Mouse (Mus musculus) erythroblast, adult 5-6 weeks (primary cell): ENCODE measurements around the gene Krtcap2. TPM values are rescaled to one million over a fixed set of nuclear protein-coding genes. Genes with fewer than 3 reads are reported as not detected.

ENCODE experiments used
- ATAC-seq: replicated peaks from 2 replicates; pipeline ENCODE4 v1.8.0; 2016; ENCODE audit warnings: moderate number of reproducible peaks, mild to moderate bottlenecking, moderate TSS enrichment, inconsistent platforms; ENCODE audit not compliant: poor library complexity, low FRiP score, severe bottlenecking
- total RNA-seq, 2 experiments: library from RNA; stranded (forward) in 1 of 2; stranded (reverse) in 1 of 2; fragments of 150-400 nt in 1 of 2; fragments of 200-764, 138-1000 nt in 1 of 2; gene quantifications; 2 replicates each; pipeline versions ENCODE4 v1.2.3 to v1.2.4; 2015 to 2017; ENCODE audit warnings: low replicate concordance in 2 of 2

Gene Krtcap2
- total RNA-seq, 2 experiments from 2014 or later: 31.8 to 49.8 TPM

DNA sequence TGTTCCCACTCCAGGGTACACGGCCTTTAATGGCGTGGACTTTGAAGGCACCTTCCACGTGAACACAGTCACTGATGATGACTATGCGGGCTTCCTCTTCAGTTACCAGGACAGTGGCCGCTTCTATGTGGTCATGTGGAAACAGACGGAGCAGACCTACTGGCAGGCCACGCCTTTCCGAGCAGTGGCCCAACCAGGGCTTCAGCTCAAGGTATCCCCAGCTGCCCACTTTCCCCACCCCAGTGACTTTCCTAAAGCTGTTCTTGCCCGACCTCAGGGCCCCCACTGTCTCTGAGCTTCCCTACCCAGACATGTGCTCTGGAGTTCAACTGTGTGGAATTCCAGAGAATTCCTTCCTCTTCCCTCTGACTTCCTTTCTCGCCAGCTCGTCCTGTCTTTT, 21.0 kb upstream of the Krtcap2 start:
- no peak for ATAC-seq

DNA sequence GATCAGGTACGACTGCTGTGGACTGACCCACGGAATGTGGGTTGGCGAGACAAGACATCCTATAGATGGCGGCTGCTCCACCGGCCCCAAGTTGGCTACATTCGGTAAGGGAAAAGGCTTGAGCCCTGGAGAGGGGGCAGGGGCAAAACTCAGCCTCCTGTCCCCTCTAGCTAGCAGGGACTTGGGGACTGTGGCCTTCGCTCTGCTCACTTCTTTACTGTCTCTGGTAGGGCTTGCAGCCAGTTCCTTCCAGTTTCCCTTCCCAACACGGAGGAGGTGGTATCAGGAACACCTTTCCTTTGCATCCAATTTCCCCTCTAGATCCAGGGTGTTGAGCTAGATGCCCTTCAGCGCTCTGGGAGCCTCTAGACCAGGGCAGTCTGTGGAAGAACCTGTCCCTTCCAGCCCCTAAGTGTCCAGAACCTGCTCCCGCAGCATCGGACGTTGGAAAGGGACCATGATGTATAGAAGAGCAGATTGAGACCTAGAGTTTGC, 20.4 kb upstream of the Krtcap2 start:
- ATAC-seq: no peak

DNA sequence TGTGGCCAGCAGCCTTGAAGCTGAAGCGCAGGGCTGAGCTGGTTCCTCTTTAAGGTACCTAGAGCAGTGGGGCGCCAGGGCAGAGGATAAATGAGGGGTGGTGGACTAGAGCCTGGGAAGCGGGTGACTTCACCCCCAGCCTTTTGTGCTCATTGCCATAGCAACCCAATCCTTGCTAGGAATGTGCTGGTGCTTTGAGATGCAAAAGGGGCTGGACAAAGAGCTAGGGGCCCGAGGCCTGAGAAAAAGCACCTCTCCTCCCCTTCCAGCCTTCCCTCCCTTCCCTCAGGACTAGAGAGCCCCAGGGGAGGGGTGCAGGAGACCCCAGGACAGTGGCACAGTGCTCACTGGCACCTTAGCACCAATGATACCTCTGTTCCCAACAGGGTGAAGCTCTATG, 19.8 kb upstream of the Krtcap2 start:
- no peak for ATAC-seq

DNA sequence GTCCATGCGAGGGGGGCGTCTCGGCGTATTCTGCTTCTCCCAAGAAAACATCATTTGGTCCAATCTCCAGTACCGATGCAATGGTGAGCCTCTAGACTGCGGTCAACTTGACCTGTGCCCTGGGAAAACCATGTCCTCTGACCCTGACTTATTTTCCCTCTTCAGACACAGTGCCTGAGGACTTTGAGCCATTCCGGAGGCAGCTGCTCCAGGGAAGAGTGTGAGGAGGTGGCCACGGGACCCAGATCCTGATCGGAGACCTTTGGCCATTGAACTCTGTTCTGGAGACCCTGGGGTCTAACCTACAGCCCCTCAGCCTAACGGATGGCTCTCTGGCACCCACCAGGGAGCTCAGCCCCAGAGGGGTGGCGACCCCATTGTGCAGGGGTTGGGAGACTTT, 19.4 kb upstream of the Krtcap2 start:
- no peak for ATAC-seq

DNA sequence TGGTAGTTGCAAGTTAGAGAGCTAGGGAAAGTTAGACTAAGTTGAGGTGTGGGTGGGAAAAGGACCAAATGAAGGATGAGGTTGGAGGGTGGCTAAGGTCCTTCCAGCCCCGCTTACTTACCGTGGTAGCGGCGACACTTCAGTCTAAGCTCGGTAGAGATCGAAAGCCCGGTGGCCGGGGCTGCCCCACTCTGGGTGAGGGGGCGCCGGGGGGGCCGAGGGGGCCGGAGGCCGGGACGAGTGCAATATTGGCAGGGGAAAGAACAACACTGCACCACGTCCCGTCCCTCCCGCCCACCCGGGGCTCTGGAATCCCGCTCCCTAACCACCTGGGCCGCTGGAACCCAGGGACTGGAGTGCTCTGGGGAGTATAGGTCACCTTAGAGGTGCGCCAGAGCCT, 18.9 kb upstream of the Krtcap2 start, which contains the start of gene Mtx1:
Gene Mtx1, minus strand, starts transcription at position 189 of the 400 bp plus-strand sequence.
- ATAC-seq: no peak

DNA sequence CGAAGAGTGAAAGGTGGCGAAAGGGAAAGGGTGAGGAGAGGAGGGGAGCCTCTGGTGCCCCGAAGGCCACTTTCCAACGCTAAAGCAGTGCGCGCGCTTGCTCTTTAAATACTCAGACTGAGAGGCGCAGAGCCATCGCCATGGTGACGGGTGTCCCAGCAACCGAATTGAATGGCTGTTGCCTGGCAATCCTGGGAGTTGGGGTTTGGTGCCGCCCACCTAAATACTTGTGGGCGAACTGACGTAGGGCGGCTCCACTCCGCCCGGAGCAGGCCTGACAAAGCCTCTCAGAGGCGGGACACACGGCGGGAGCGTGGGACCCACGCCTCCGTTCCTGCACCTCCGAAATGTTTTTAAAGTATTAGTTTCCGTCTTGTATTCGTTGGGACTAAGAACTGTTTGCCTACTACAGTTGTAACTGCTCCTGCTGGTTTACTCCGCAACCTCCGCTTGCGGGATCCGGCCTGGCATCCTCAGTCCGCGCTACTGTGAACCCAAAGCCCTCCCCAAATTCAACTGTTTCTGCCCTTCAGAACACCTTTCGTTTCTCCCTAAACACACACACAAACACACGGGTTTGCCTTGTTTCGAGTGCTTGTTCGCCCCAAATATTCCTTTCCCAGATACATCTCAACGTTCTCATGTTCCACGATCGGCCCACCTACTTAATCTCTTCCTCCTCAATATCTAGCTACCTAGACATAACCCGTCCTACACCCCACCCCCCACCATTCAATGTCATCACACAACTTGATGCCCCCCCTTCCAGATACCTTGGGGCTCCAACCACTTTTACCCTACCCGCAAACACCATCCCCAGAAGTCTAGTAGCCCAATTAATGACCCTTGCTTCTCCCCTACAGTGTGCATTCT, 18.2 kb upstream of the Krtcap2 start:
- ATAC-seq: 0 out of 2 replicates have a peak, but pooled peaks have one; percentile 8

DNA sequence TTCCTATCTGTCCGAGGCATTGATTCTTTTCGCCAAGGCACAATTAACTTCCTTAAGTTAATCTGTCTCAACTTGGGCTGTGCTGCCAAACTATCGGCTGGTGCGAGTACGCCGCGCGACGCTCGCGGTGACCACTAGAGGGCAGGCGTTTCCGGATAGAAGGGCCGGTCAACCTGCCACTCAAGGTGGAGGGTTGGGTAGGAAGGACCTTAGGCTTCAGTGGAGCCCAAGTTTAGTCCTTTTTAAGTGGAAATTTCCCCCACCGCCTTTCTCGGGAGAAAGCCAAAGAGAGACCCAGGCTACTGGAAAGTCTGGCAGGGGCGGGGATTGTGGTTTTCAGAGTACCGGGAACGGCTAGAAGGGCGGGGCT, 17.6 kb upstream of the Krtcap2 start:
- peak; percentile 86 for ATAC-seq

DNA sequence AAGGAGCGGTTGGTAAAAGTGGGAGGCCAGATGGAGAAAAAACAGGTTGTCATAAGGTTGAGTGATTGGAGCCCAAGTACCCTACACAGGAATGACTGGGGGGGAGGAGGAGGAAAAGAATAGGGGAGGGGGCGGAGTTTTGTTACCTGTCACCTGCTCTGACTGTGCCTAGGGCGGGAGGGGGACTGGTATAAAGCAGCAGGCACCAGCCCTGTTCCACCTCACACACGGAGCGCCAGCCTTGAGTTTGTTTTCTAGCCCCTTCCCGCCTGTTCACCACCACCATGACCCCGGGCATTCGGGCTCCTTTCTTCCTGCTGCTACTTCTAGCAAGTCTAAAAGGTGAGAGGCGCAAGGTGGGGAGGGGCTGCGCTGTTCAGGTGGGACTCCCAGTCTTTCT, 16.9 kb upstream of the Krtcap2 start, which contains the start of gene Muc1:
Gene Muc1, plus strand, starts transcription at position 222 of the 400 bp plus-strand sequence.
- ATAC-seq: no peak

DNA sequence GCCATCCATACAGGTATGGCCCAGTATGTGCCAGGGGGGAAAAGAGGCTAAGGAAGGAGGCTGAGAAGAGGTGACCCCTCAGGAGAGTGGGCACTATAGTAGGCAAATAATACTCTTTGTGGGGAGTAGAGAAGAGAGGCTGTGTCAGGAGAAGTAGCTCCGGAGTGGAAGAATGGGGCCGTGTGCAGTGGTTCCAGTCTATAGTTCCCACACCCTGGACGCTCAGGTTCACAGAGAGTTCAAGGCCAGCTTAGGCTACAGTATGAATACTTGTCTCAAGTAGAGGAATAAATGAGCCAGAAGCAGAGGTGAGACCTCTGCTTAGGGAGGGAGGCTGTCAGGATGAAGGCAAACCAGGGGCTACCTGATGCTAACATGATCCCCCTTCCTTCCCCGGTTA, 16.5 kb upstream of the Krtcap2 start:
- no peak for ATAC-seq

DNA sequence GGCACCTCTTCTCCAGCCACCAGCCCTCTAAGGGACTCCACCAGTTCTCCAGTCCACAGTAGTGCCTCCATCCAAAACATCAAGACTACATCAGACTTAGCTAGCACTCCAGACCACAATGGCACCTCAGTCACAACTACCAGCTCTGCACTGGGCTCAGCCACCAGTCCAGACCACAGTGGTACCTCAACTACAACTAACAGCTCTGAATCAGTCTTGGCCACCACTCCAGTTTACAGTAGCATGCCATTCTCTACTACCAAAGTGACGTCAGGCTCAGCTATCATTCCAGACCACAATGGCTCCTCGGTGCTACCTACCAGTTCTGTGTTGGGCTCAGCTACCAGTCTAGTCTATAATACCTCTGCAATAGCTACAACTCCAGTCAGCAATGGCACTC, 15.2 kb upstream of the Krtcap2 start:
- no peak for ATAC-seq

DNA sequence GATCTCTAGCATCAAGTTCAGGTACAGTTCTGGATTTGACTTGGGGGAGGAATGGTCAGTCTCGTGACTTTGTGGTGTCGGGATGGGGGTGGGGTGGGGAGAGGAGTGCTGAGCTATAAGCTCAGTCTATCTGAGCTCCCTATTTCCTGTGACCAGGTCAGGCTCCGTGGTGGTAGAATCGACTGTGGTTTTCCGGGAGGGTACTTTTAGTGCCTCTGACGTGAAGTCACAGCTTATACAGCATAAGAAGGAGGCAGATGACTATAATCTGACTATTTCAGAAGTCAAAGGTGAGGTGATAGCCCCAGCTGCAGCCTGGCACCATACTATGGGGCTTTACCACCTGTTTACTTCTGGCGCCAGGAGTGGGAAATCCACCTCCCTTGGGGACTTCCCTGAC, 14.4 kb upstream of the Krtcap2 start:
- no peak for ATAC-seq

DNA sequence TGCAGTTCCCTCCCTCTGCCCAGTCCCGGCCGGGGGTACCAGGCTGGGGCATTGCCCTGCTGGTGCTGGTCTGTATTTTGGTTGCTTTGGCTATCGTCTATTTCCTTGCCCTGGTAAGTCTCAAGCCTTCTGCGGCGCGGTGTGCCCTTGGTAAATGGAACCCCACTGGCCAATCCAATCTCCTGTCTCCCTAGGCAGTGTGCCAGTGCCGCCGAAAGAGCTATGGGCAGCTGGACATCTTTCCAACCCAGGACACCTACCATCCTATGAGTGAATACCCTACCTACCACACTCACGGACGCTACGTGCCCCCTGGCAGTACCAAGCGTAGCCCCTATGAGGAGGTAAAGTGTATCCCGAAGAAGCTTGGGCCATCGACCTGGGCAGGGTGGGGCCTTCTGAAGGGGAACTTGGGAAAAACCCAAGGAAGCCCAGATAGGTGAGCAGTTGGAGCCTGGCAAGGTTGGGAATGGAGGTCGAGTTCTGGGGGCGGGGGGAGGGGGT, 13.9 kb upstream of the Krtcap2 start:
- ATAC-seq: no peak

DNA sequence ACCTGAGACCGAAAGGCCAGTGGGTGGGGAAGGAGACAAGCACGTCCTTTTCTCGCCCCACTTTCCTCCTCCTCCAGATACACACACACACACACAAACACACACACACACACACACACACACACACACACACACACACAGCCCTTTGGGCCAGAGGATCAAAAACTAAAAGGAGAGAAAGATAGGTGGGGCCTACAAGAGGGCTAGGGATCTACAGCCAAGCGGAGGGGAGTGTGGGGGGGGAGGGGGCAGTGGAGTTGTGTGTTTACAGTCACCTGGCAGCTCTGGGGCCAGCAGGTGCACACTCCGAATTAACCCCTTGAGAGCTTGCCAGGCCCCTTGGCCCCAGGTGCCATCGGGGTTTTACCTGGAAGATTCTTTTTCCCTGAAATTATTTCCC, 13.2 kb upstream of the Krtcap2 start:
- ATAC-seq: no peak

DNA sequence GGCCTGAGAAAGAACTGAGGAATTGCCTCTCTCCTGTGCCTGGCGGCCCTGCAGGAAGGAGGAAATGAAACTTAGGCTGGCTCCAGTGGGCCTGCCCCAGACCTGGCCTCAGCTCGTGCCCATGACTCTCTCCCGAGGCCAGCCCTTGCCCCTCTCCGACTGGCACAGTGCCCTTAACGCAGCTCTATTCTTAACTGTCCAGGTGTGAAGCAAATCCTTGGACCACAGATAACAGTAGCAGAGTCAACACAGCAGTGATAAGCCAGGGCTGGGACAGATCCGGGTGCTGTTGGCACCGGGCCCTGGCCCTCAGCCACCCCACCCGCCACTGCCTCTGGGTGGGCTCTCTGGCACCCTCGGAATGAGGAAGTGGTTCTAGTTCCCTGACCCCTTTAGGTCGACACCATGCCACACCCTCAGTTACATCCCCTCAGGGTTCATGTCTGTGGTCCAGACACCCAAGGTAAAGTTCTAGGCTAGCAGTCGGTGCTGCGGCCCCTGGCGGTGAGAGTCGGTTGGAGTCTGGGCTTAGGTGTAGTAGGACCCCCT, 12.1 kb upstream of the Krtcap2 start:
- ATAC-seq: no peak

DNA sequence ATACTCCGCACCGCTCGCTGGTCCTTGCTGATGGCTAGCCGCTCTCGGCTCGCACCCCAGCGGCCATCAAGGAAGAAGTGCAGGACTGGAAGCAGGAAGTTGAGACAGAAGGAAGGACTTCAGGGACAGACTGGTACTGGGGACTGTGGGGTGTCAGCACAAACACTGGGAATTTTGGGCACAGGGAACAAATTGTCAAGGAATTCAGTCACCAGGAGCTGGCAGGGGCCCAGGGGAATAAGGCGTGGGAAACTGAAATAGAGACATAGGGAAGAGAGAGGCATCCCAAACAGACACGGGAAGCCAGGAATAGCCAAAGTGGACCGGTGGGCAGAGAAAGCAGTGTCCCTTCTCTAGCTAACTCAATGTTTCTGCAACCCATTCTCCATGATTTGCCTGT, 9.2 kb upstream of the Krtcap2 start:
- no peak for ATAC-seq

DNA sequence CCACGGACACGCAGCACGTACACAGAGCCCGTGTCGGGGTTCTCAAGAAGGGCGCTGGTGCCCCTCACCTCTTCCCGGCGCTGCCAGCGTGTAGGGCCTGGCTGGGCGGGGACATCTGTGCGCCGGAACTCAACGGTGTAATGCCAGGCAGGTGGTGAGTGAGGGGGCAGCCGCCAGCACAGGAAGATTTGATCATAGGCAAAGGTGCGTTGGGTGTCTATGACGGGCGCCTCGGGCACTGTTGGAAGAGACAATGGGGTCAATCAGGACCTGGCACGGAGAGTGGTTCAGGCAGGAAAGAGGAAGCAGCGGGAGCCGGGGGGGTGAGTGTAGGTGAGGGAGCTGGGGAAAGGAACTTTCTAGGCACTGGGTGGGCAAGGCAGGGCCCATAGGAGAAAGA, 8.1 kb upstream of the Krtcap2 start:
- no peak for ATAC-seq

DNA sequence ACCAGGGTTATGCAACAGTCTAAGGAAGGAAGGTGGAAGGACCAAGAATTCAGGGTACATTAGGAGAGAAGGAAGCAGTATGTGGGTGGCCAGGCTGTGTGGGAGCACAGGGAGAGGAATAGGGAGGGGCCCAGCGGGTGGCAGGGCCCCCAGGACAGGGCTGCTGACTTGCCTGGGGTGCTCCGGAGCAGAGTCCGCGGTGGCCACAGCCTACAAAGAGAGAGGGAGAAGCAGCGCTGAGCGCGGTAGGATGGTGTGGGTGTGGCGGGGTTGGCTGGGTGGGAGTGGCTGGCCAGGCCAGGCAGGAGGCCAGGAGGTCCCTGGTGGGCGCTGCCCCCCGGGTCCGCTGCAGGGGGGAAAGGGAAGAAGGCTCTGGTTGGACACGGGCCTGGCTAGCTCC, 7.3 kb upstream of the Krtcap2 start:
- no peak for ATAC-seq

DNA sequence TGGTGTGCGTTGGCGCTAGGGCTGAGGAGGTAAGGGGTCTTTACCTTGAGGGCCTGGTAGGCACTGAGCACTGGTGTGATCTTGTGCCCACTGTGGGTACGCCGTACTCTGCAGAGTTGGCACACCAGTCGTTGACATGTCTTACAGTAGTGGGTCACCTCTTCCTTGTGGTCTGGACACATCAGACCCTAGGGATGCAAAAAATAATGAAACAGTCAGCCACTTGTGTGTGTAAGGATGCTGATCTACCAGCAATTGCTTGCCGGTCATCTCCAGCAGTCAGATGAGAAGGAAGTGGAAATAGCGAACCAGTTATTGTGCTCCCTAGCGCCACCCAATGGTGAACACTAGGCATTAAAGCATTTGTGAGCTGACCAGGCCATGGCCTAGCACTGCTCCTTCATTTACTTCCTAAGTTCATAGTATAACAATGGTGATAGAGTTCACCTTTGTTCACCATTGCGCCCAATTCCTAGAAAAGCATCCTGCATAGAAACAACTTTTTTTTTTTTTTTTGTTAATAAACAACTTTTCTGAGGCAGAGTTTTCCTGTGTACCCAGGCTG, 3.4 kb upstream of the Krtcap2 start:
- ATAC-seq: no peak

DNA sequence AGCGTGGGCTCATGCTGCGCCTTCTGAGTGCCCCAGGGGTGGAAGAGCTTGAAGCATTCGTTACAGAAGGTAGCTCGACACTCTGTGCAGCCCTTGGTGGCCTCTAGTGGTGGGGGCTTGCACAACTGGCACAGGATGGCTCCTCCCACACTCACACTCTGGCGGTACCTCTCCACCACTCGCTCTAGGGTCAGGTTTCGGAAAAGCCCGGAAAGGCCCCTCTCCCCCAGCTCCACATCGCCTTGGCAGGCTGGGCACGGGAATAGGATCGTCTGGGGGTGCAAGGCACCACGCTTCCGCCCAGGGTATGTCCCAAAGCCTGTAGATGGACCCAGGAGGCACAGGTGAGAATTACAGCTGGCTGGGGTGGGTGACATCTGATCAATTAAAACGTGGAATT, 2.2 kb upstream of the Krtcap2 start:
- ATAC-seq: no peak

DNA sequence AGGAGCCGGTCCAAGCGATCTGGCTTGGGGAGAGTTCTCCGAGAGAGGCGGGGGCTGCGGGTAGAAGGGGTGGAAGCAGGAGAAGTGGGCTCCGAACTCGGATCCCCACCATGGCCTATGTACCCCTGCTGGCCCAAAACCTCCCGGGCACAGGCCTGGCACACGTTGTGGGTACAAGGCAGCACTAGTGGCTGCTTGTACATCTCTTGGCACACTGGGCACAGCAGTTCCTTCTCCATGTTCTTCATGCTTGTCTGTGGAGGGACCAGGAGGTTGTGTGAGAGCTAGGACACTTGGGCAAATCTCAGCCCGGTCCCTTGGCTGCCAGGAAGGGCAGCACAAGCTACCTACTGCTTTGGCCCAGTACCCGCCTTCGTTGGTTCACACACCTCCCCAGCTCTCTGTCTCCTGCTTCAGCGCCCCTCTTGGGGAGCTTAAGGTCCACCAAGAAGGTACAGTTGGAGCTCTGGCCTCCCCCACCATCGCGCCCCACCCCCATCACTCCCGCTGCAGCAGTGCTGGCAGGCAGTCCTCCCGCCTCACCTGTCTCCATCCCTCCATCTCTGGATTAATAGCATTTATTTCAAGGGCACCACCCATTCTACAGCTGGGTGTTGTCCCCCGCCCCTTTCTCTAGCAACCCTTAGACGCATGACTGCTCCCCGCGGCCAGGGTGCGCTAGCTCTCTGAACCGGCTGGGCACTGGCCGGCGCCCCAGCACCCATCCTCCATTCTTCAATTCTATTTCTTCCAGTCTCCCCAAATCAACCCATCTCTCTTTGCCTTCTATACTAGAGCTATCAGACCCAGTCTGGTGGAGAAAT, 1.4 kb upstream of the Krtcap2 start:
- ATAC-seq: no peak
